Mouse (Mus musculus) neural tube, embryonic 14.5 days (tissue): Measurements from ENCODE around the gene Cnksr1. TPM values are rescaled to one million over a fixed set of nuclear protein-coding genes. Genes with fewer than 3 reads are reported as not detected.

Source experiments
- ATAC-seq: fragments of 200-750 bp; cut with Nextera tagmentation; 2 replicates; pipeline ENCODE4 v1.8.0; 2017; ENCODE audit warnings: low read depth, mild to moderate bottlenecking, moderate TSS enrichment, moderate library complexity
- H3K27ac ChIP-seq: fragments of 300-500 bp; sonication (generic); 2 replicates; pipeline ENCODE4 v1.5.1; 2014; ENCODE audit warnings: low read depth, mild to moderate bottlenecking, control low read depth, low read length, moderate library complexity, mixed read lengths
- H3K27me3 ChIP-seq: fragments of 300-500 bp; sonication (generic); 2 replicates; pipeline ENCODE4 v1.6.1; 2014; ENCODE audit warnings: low read length; ENCODE audit not compliant: control insufficient read depth, insufficient read depth
- H3K36me3 ChIP-seq: fragments of 300-500 bp; sonication (generic); 2 replicates; pipeline ENCODE4 v1.6.1; 2014; ENCODE audit warnings: low read length, mixed read lengths; ENCODE audit not compliant: control insufficient read depth, insufficient read depth
- H3K4me1 ChIP-seq: fragments of 300-500 bp; sonication (generic); 2 replicates; pipeline ENCODE4 v1.6.1; 2014; ENCODE audit warnings: low read length; ENCODE audit not compliant: control insufficient read depth, insufficient read depth
- H3K4me2 ChIP-seq: fragments of 300-500 bp; sonication (generic); 2 replicates; pipeline ENCODE4 v1.6.1; 2014; ENCODE audit warnings: mild to moderate bottlenecking, low read depth, low read length, control low read depth
- H3K4me3 ChIP-seq: fragments of 300-500 bp; sonication (generic); 2 replicates; pipeline ENCODE4 v1.5.1; 2014; ENCODE audit warnings: low read depth, low read length, control low read depth, mixed read lengths
- H3K9ac ChIP-seq: fragments of 300-500 bp; sonication (generic); replicated peaks from 2 replicates; pipeline ENCODE4 v1.6.1; 2014; ENCODE audit warnings: low read depth, mild to moderate bottlenecking, control low read depth, low read length, mixed read lengths
- H3K9me3 ChIP-seq: fragments of 300-500 bp; sonication (generic); 2 replicates; pipeline ENCODE4 v1.6.1; 2016; ENCODE audit warnings: low read length; ENCODE audit not compliant: control insufficient read depth
- WGBS: fragments of 180-500 bp; shearing (Covaris S2); extraction: QIAGEN DNeasy Blood & Tissue Kit; methylation state at CpG from one replicate; pipeline ENCODE4 v1.1.7; 2014; 5-methylcytosine and 5-hydroxymethylcytosine counted together
- polyA plus RNA-seq: library from polyadenylated mRNA; unstranded; fragments of >200 nt; fragmentation: Nextera tagmentation; extraction: Ambion mirVana; gene quantifications from 2 replicates; pipeline ENCODE4 v1.2.1, GENCODE M21; 2014

The Cnksr1 gene
- polyA plus RNA-seq: 0.16 TPM in 1 of 2 replicates, not detected in the other

GRCm38 (mm10) chr4:134238279-134238651 is at the start of gene Cnksr1:
Gene Cnksr1 (minus strand): TSS chr4:134238399.
- 3% methylated on average over 18 of the region's 18 CpGs for whole genome bisulfite sequencing
- no peak within 1 kb of the TSS for H3K4me2 ChIP-seq

DNA sequence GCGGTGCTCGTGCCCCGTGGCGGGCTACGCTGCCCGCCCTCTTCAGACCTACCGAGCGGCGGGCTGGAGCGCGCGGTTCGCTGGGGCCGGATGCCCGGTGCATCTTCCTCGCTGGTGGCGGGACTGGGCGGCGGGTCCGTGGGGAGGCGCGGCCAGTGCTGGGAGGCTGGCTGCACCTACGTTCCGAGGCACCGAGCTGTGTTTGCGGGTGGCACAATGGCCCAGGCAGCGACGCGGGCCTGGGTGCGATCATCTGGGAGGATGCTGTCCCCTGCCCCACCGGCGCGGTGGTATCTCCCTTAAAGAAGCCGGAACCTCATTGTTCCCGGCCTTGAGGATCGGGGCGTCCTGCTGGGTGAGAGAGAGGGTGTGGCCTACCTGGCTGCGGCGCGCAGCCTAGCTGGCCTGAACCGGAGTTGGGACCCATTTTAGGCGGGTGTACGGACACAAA is 49.4 kb upstream of the Cnksr1 start, which contains the start of gene Pdik1l:
Pdik1l (minus strand) TSS at position 321 of the 451 bp plus-strand sequence.
- ATAC-seq: peak; percentile 83
- Histone ChIP-seq H3K4me2 (peak within 1 kb of the TSS; percentile 92), H3K27ac (peak within 1 kb of the TSS; percentile 100), H3K9ac (peak within 1 kb of the TSS; percentile 97), H3K27me3 (no peaks in the 10 kb centered on the region), H3K9me3 (no peaks in the 10 kb centered on the region), H3K4me3 (peak within 1 kb of the TSS; percentile 99), H3K36me3 (peaks cover 15% of the 10 kb centered on the region), H3K4me1 (peaks cover 19% of the 10 kb centered on the region)
- WGBS: under 1% methylated on average over 42 of the region's 43 CpGs

More at GRCm38 (mm10) chr4:134238279-134238651, at the start of gene Cnksr1:
- 0 out of 2 replicates have a peak, but pooled peaks cover 4% of the 10 kb centered on the region for H3K4me1 ChIP-seq
- H3K4me3 ChIP-seq: no peak within 1 kb of the TSS
- no peak within 1 kb of the TSS for H3K9ac ChIP-seq
- no peak within 1 kb of the TSS for H3K27ac ChIP-seq
- H3K9me3 ChIP-seq: no peaks in the 10 kb centered on the region
- no peak for ATAC-seq
- H3K36me3 ChIP-seq: no peaks in the 10 kb centered on the region
- H3K27me3 ChIP-seq: peaks cover 5% of the 10 kb centered on the region; the same call in 1 of the 2 replicates

DNA sequence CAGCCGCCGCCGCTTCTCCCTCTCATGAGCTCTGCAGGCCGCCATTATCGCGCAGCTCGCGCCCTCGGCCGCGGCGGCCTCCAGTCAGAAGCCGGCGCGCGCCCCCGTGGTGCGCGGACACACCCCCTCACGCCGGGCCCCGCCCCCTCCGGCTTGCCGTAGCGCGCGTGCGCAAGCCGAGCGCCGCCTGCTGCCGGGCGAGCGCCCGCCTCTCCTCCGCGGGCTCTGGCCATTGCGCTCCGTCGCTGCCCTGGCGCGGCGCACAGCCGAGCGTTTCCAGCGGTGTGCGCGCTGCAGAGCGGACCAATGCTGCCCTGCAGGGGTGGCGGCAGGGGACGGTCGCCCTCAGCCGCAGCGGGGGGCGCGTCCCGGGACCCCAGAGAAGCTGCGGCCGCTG is 49.0 kb upstream of the Cnksr1 start:
- under 1% methylated on average over 27 of the region's 59 CpGs for WGBS
- H3K4me2 ChIP-seq: peak overlapping the region; percentile 92
- peak overlapping the region; percentile 97 for H3K9ac ChIP-seq
- peak overlapping the region; percentile 100 for H3K27ac ChIP-seq
- peaks cover 19% of the 10 kb centered on the region for H3K36me3 ChIP-seq
- no peaks in the 10 kb centered on the region for H3K9me3 ChIP-seq
- no peaks in the 10 kb centered on the region for H3K27me3 ChIP-seq
- peaks cover 19% of the 10 kb centered on the region for H3K4me1 ChIP-seq
- peak overlapping the region; percentile 99 for H3K4me3 ChIP-seq
- peak; percentile 96 for ATAC-seq

DNA sequence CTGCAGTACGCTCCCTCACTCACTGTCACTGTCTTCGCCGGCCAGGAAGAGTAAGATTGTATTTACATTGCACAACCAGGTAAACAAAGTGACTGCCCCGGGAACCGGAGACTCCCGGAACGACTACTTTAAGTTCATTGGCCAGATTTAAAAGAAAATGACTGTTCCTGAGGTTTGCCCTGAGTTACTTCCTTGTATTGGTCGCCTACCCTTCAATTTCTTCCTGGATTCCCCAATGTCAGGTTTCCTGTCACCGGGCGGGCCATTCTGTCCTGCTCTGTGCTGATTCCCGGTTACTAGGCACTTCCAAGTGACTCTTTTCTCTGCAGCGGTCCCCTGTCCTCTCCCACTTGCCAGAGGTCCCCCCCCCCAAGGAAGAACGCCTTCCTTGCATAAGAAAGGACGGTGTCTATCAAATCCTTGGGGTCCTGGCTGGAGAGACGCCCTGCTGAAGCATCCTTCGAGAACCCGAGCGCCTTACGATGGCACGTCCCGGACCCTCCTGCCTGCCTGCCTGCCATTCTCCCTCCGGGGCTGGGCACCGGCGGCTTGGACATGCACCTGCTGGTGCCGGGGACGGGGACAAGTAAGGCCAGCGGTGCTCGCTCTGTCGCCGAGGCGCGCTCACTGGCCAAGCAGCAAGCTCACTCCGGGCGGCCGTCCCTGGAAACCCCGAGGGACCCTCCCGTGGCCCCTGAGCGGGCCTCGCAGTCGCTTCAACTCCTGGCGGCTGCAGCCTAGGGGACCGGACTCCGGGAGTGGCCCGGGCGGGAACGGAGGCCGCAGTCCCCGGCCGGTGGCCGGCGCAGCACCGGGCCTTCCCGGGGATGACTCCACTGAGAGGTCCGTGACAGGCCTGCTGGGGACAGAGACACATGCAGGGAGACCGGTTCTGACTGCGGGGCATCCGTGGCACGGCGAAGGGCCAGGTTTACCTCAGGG is 48.3 kb upstream of the Cnksr1 start:
- peaks cover 19% of the 10 kb centered on the region for H3K4me1 ChIP-seq
- WGBS: 3% methylated on average over 52 of the region's 59 CpGs
- H3K4me3 ChIP-seq: peak overlapping the region; percentile 99
- no peaks in the 10 kb centered on the region for H3K9me3 ChIP-seq
- peak overlapping the region; percentile 96 for H3K9ac ChIP-seq
- peaks cover 19% of the 10 kb centered on the region for H3K36me3 ChIP-seq
- peak overlapping the region; percentile 92 for H3K4me2 ChIP-seq
- peak overlapping the region; percentile 100 for H3K27ac ChIP-seq
- H3K27me3 ChIP-seq: no peaks in the 10 kb centered on the region
- no peak for ATAC-seq

- 96% methylated on average over 2 of the region's 2 CpGs for WGBS
- peaks cover 27% of the 10 kb centered on the region for H3K36me3 ChIP-seq
- ATAC-seq: no peak
- H3K27ac ChIP-seq: no peak overlapping the region
- no peak overlapping the region for H3K4me3 ChIP-seq
- no peak overlapping the region for H3K9ac ChIP-seq
- no peak overlapping the region for H3K4me2 ChIP-seq
- H3K4me1 ChIP-seq: peaks cover 19% of the 10 kb centered on the region
- H3K27me3 ChIP-seq: no peaks in the 10 kb centered on the region
- H3K9me3 ChIP-seq: no peaks in the 10 kb centered on the region
Measured at GRCm38 (mm10) chr4:134284942-134285341, 46.7 kb upstream of the Cnksr1 start.

- ATAC-seq: no peak
- Histone ChIP-seq H3K4me3 (no peak overlapping the region), H3K4me1 (no peaks in the 10 kb centered on the region), H3K9ac (no peak overlapping the region), H3K27me3 (no peaks in the 10 kb centered on the region), H3K9me3 (no peaks in the 10 kb centered on the region), H3K4me2 (no peak overlapping the region), H3K36me3 (peaks cover 18% of the 10 kb centered on the region), H3K27ac (no peak overlapping the region)
- 6% methylated on average over 14 of the region's 14 CpGs for WGBS
Measured at GRCm38 (mm10) chr4:134273417-134274345, 35.5 kb upstream of the Cnksr1 start.

DNA sequence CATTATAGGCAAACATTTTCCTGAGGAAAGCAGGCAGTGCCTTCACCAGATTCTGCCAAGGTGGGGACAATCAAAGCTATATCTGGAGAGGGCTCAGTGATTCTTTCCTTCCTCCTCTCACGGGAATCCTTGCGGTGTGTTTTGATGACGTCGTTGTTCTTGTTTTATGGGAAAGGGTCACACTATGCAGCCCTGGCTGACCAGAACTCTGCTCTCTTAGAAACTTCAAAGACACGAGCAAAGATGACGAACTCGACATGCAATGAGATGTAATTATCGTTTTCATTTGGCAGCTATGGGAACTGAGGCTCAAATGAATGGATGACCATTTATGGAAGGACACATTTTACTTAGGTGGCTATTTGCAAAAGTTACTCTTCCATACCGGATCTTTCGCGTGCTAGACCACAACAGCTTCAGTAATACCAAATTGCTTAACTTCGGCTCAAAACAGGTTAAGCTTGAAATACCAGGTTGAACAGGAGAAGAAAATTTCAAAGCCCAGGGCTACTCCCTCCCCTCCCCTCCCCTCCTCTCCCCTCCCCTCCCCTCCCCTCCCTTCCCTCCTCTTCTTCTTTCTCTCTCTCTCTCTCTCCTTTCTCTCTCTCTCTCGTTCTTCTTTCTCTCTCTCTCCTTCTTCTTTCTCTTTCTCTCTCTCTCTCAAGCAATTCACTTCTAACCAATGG is 34.7 kb upstream of the Cnksr1 start:
- 31% methylated on average over 12 of the region's 13 CpGs for WGBS
- Histone ChIP-seq H3K9ac (no peak overlapping the region), H3K4me2 (no peak overlapping the region), H3K27ac (no peak overlapping the region), H3K4me1 (no peaks in the 10 kb centered on the region), H3K27me3 (no peaks in the 10 kb centered on the region), H3K36me3 (peaks cover 12% of the 10 kb centered on the region; the same call in 1 of the 2 replicates), H3K9me3 (no peaks in the 10 kb centered on the region), H3K4me3 (no peak overlapping the region)
- ATAC-seq: no peak

- Histone ChIP-seq H3K36me3 (peaks cover 8% of the 10 kb centered on the region; the same call in 1 of the 2 replicates), H3K9me3 (no peaks in the 10 kb centered on the region), H3K27me3 (no peaks in the 10 kb centered on the region), H3K27ac (no peak overlapping the region), H3K9ac (no peak overlapping the region), H3K4me2 (no peak overlapping the region), H3K4me1 (no peaks in the 10 kb centered on the region), H3K4me3 (no peak overlapping the region)
- WGBS: 86% methylated on average over 7 of the region's 7 CpGs
- no peak for ATAC-seq
Measured at GRCm38 (mm10) chr4:134271979-134272378, 33.8 kb upstream of the Cnksr1 start.
